Mouse (Mus musculus) lung, adult 2 months (tissue): Measurements from ENCODE around the gene Rab25. TPM values are rescaled to one million over a fixed set of nuclear protein-coding genes. Genes with fewer than 3 reads are reported as not detected.

Source experiments
- DNase-seq: peaks from one replicate; pipeline ENCODE4 v3.0.0; 2022
- H3K4me1 ChIP-seq: fragments of 200-500 bp; 2 replicates; pipeline ENCODE4 v1.6.1; 2011; ENCODE audit warnings: low read length; ENCODE audit not compliant: control insufficient read depth, insufficient read depth
- H3K4me3 ChIP-seq: fragments of 200-500 bp; replicated peaks from 2 replicates; pipeline ENCODE3; 2011; ENCODE audit warnings: low read depth, mild to moderate bottlenecking, control low read depth, low read length; ENCODE audit errors: extremely low read depth
- CTCF ChIP-seq: fragments of 200-500 bp; IDR thresholded peaks from 2 replicates; pipeline ENCODE4 v1.5.1; 2011; ENCODE audit warnings: mild to moderate bottlenecking, low read length, control low read depth; ENCODE audit not compliant: insufficient read depth
- POLR2A ChIP-seq: fragments of 200-500 bp; IDR thresholded peaks from 2 replicates; pipeline ENCODE4 v1.6.1; 2011; ENCODE audit warnings: low read depth, mild to moderate bottlenecking, control low read depth, low read length, borderline replicate concordance; ENCODE audit errors: extremely low read depth
- WGBS: fragments of 180-500 bp; shearing (Covaris S2); methylation state at CpG from one replicate; pipeline ENCODE4 v1.1.7; 2018; 5-methylcytosine and 5-hydroxymethylcytosine counted together
- polyA plus RNA-seq: library from polyadenylated mRNA; depleted of rRNA; stranded (reverse); fragments of >200 nt; gene quantifications from 2 replicates; pipeline ENCODE4 v1.2.3, GENCODE M21; 2012

Gene Rab25
- polyA plus RNA-seq, 1 experiment = 105 TPM

GRCm38 (mm10) chr3:88568615-88569014 is 20.5 kb upstream of the Rab25 start:
- 93% methylated on average over 2 of the region's 2 CpGs for WGBS
- no peak for DNase-seq
- no peak overlapping the region for H3K4me3 ChIP-seq
- no peaks in the 10 kb centered on the region for H3K4me1 ChIP-seq
- TF ChIP-seq POLR2A = no peak

- no peak for DNase-seq
- TF ChIP-seq POLR2A (no peak), CTCF (no peak)
- 64% methylated on average over 6 of the region's 6 CpGs for WGBS
- H3K4me3 ChIP-seq = no peak overlapping the region
- H3K4me1 ChIP-seq = no peaks in the 10 kb centered on the region
Observed at GRCm38 (mm10) chr3:88567892-88568291, 19.8 kb upstream of the Rab25 start.

- Histone ChIP-seq H3K4me1 (no peaks in the 10 kb centered on the region), H3K4me3 (no peak overlapping the region)
- no peak for DNase-seq
- WGBS = 56% methylated on average over 4 of the region's 4 CpGs
- TF ChIP-seq CTCF (no peak), POLR2A (no peak)
Observed at GRCm38 (mm10) chr3:88566536-88567061, 18.5 kb upstream of the Rab25 start.

- DNase-seq = no peak
- TF ChIP-seq CTCF = no peak
- TF ChIP-seq POLR2A = no peak
- no peaks in the 10 kb centered on the region for H3K4me1 ChIP-seq
- H3K4me3 ChIP-seq = no peak overlapping the region
- 84% methylated on average over 3 of the region's 3 CpGs for WGBS
Observed at GRCm38 (mm10) chr3:88566116-88566515, 18.0 kb upstream of the Rab25 start.

GRCm38 (mm10) chr3:88563966-88564365 is 15.9 kb upstream of the Rab25 start:
- H3K4me3 ChIP-seq = no peak overlapping the region
- no peak for TF ChIP-seq CTCF
- no peak for TF ChIP-seq POLR2A
- no peak for DNase-seq
- WGBS = 80% methylated on average over 7 of the region's 7 CpGs
- H3K4me1 ChIP-seq = no peaks in the 10 kb centered on the region

GRCm38 (mm10) chr3:88563442-88563841 is 15.3 kb upstream of the Rab25 start:
- TF ChIP-seq POLR2A (no peak), CTCF (no peak)
- Histone ChIP-seq H3K4me1 (no peaks in the 10 kb centered on the region), H3K4me3 (no peak overlapping the region)
- DNase-seq = no peak
- 73% methylated on average over 4 of the region's 4 CpGs for WGBS

GRCm38 (mm10) chr3:88561989-88562388 is 13.9 kb upstream of the Rab25 start:
- no peak for DNase-seq
- 63% methylated on average over 4 of the region's 4 CpGs for WGBS
- H3K4me1 ChIP-seq = no peaks in the 10 kb centered on the region

GRCm38 (mm10) chr3:88559596-88559995 is 11.5 kb upstream of the Rab25 start:
- WGBS = 94% methylated on average over 9 of the region's 9 CpGs
- Histone ChIP-seq H3K4me1 (no peaks in the 10 kb centered on the region), H3K4me3 (no peak overlapping the region)
- no peak for TF ChIP-seq POLR2A
- TF ChIP-seq CTCF = no peak
- DNase-seq = no peak

More at GRCm38 (mm10) chr3:88561989-88562388, 13.9 kb upstream of the Rab25 start:
- no peak overlapping the region for H3K4me3 ChIP-seq
- no peak for TF ChIP-seq CTCF
- TF ChIP-seq POLR2A = no peak

GRCm38 (mm10) chr3:88556616-88557015 is 8.5 kb upstream of the Rab25 start:
- H3K4me3 ChIP-seq = no peak overlapping the region
- TF ChIP-seq CTCF (no peak), POLR2A (no peak)
- no peak for DNase-seq
- WGBS = 94% methylated on average over 8 of the region's 8 CpGs
- peaks cover under 1% of the 10 kb centered on the region; the same call in 1 of the 2 replicates for H3K4me1 ChIP-seq

- TF ChIP-seq POLR2A (no peak), CTCF (no peak)
- 95% methylated on average over 6 of the region's 6 CpGs for WGBS
- no peak for DNase-seq
- Histone ChIP-seq H3K4me3 (no peak overlapping the region), H3K4me1 (peaks cover 3% of the 10 kb centered on the region)
Observed at GRCm38 (mm10) chr3:88555731-88556130, 7.6 kb upstream of the Rab25 start.

GRCm38 (mm10) chr3:88555069-88555605 is 7.0 kb upstream of the Rab25 start:
- no peak for DNase-seq
- WGBS = 86% methylated on average over 5 of the region's 5 CpGs
- Histone ChIP-seq H3K4me1 (peaks cover 3% of the 10 kb centered on the region), H3K4me3 (no peak overlapping the region)
- TF ChIP-seq CTCF (no peak), POLR2A (no peak)
